Mouse (Mus musculus) liver, embryonic 16.5 days (tissue): ENCODE results near the gene Znhit1. TPM values are rescaled to one million over a fixed set of nuclear protein-coding genes. Genes with fewer than 3 reads are reported as not detected.
A peak's percentile ranks its signal among the peaks of the same experiment; 100 is the strongest.

Experiments
- ATAC-seq: fragments of 200-750 bp; cut with Nextera tagmentation; 2 replicates; pipeline ENCODE4 v1.8.0; 2017; ENCODE audit warnings: low read depth, mild to moderate bottlenecking, moderate number of reproducible peaks, moderate library complexity
- H3K27ac ChIP-seq: fragments of 300-500 bp; sonication (generic); 2 replicates; pipeline ENCODE4 v1.5.1; 2014; ENCODE audit warnings: mild to moderate bottlenecking, low read length
- H3K27me3 ChIP-seq: fragments of 300-500 bp; sonication (generic); 2 replicates; pipeline ENCODE4 v1.6.1; 2014; ENCODE audit warnings: low read depth, low read length, mixed read lengths; ENCODE audit not compliant: control insufficient read depth, insufficient read depth
- H3K36me3 ChIP-seq: fragments of 300-500 bp; sonication (generic); 2 replicates; pipeline ENCODE4 v1.6.1; 2014; ENCODE audit warnings: mild to moderate bottlenecking; ENCODE audit not compliant: control insufficient read depth, insufficient read depth
- H3K4me1 ChIP-seq: fragments of 300-500 bp; sonication (generic); 2 replicates; pipeline ENCODE4 v1.6.1; 2014; ENCODE audit warnings: low read depth, low read length, mixed read lengths; ENCODE audit not compliant: control insufficient read depth
- H3K4me2 ChIP-seq: fragments of 300-500 bp; sonication (generic); 2 replicates; pipeline ENCODE4 v1.6.1; 2014; ENCODE audit warnings: low read depth, low read length, mixed read lengths
- H3K4me3 ChIP-seq: fragments of 300-500 bp; sonication (generic); 2 replicates; pipeline ENCODE4 v1.5.1; 2014; ENCODE audit warnings: low read depth, mild to moderate bottlenecking, low read length
- H3K9ac ChIP-seq: fragments of 300-500 bp; sonication (generic); 2 replicates; pipeline ENCODE4 v1.6.1; 2014; ENCODE audit warnings: low read depth, low read length
- H3K9me3 ChIP-seq: fragments of 300-500 bp; sonication (generic); replicated peaks from 2 replicates; pipeline ENCODE4 v1.6.1; 2016; ENCODE audit warnings: low read length; ENCODE audit not compliant: control insufficient read depth
- WGBS: fragments of 180-500 bp; shearing (Covaris S2); extraction: QIAGEN DNeasy Blood & Tissue Kit; methylation state at CpG from one replicate; pipeline ENCODE4 v1.1.7; 2014; ENCODE audit not compliant: insufficient replicate concordance; 5-methylcytosine and 5-hydroxymethylcytosine counted together
- polyA plus RNA-seq: library from polyadenylated mRNA; unstranded; fragments of >200 nt; fragmentation: Nextera tagmentation; extraction: Ambion mirVana; gene quantifications from 2 replicates; pipeline ENCODE4 v1.2.1, GENCODE M21; 2015

Gene Znhit1
- polyA plus RNA-seq, 1 experiment from 2014 or later = 52.2 TPM

DNA sequence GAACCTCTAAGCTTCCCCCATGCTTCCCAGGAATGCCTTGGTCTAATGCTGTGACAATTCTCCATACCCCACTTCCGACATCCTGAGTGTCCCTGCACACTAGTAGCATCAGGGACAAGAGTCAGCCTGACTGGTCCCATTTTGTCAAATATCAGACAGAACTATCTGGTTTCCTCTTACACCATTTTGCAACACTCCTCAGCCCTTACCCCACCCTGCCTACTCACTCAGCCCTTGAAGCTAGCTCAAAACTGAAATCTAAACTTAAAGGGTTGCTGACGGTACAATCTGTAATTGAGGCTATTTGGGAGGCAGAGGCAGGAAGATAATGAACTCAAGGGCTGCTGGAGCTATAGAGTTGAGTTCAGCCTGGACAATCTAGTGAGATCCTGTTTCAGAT, 8.1 kb downstream of the Znhit1 start:
- WGBS = 55% methylated on average over 2 of the region's 2 CpGs
- Histone ChIP-seq H3K27me3 (no peaks in the 10 kb centered on the region), H3K4me2 (no peak overlapping the region), H3K4me1 (no peaks in the 10 kb centered on the region), H3K4me3 (no peak overlapping the region), H3K9ac (no peak overlapping the region), H3K36me3 (no peaks in the 10 kb centered on the region; the same call in 1 of the 2 replicates), H3K27ac (peak overlapping the region; percentile 54), H3K9me3 (no peaks in the 10 kb centered on the region)
- ATAC-seq = no peak

GRCm38 (mm10) chr5:136977769-136978168, 10.1 kb downstream of the Znhit1 start:
- Histone ChIP-seq H3K9ac (no peak overlapping the region), H3K27ac (peak overlapping the region; percentile 50), H3K4me3 (no peak overlapping the region), H3K36me3 (no peaks in the 10 kb centered on the region; the same call in 1 of the 2 replicates), H3K9me3 (no peaks in the 10 kb centered on the region), H3K4me1 (no peaks in the 10 kb centered on the region), H3K27me3 (no peaks in the 10 kb centered on the region; the same call in 1 of the 2 replicates), H3K4me2 (no peak overlapping the region)
- 18% methylated on average over 4 of the region's 4 CpGs for WGBS
- ATAC-seq = no peak

- H3K4me3 ChIP-seq = no peak overlapping the region
These were observed 14.2 kb downstream of the Znhit1 start for GRCm38 (mm10) chr5:136973670-136974069.

DNA sequence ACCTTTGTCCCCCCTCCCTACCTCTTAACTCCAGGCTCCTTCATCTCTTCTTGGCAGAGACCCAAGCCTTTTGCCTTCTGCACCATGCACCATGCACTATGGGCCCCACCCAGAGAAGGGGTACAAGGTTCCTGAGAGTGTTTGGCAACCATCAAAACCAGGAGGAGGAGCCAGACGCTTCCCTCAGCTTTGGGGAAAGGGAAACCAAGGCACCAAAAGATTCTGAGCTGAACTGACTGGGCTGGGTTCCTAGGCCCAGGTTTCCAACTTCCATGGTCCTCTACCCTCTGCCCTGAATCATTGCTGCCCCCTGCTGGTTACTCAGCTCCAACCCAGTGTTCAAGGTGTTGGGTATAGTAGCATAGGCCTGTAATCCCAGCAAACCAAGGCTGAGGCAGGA, 17.1 kb downstream of the Znhit1 start:
- WGBS = 50% methylated on average over 1 of the region's 1 CpGs
- ATAC-seq = peak; percentile 61; the same call in 1 of the 2 replicates
- H3K27ac ChIP-seq = no peak overlapping the region

More at GRCm38 (mm10) chr5:136973670-136974069, 14.2 kb downstream of the Znhit1 start:
- H3K4me2 ChIP-seq = no peak overlapping the region
- no peaks in the 10 kb centered on the region for H3K36me3 ChIP-seq
- H3K27ac ChIP-seq = no peak overlapping the region; the same call in 1 of the 2 replicates
- H3K27me3 ChIP-seq = no peaks in the 10 kb centered on the region; the same call in 1 of the 2 replicates
- no peaks in the 10 kb centered on the region for H3K9me3 ChIP-seq
- H3K9ac ChIP-seq = no peak overlapping the region
- H3K4me1 ChIP-seq = no peaks in the 10 kb centered on the region
- WGBS = 30% methylated on average over 8 of the region's 8 CpGs
- ATAC-seq = no peak

DNA sequence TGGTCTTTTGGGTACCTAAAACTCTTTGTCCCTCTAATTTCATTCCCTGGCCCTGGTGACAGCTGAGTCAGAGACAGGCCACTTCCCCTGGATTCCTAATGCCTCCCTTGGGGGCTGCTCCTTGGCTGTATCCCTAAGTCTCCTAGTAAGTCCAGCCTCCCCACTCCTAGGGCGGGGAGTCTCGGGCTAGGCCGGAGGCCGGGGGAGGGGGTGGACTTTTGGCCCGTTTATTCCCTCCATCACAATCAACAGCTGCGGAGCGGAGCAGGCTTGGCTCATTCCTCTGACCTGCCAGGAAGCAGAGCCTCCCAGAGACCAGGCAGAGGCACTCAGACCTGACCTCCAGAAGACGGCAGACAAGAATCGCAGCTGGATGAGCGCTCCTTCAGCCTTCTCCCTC, 20.2 kb downstream of the Znhit1 start:
- Histone ChIP-seq H3K27me3 (no peaks in the 10 kb centered on the region), H3K27ac (0 out of 2 replicates have a peak overlapping the region, but pooled peaks have one; percentile 7), H3K4me1 (peaks cover 46% of the 10 kb centered on the region), H3K9ac (no peak overlapping the region), H3K36me3 (peaks cover 6% of the 10 kb centered on the region), H3K4me2 (no peak overlapping the region), H3K4me3 (no peak overlapping the region), H3K9me3 (no peaks in the 10 kb centered on the region)
- ATAC-seq = no peak
- WGBS = 78% methylated on average over 10 of the region's 10 CpGs

More for the DNA sequence above, 17.1 kb downstream of the Znhit1 start:
- Histone ChIP-seq H3K36me3 (no peaks in the 10 kb centered on the region), H3K4me2 (no peak overlapping the region), H3K4me1 (peaks cover 15% of the 10 kb centered on the region), H3K27me3 (no peaks in the 10 kb centered on the region; the same call in 1 of the 2 replicates), H3K4me3 (no peak overlapping the region), H3K9ac (no peak overlapping the region), H3K9me3 (no peaks in the 10 kb centered on the region)

DNA sequence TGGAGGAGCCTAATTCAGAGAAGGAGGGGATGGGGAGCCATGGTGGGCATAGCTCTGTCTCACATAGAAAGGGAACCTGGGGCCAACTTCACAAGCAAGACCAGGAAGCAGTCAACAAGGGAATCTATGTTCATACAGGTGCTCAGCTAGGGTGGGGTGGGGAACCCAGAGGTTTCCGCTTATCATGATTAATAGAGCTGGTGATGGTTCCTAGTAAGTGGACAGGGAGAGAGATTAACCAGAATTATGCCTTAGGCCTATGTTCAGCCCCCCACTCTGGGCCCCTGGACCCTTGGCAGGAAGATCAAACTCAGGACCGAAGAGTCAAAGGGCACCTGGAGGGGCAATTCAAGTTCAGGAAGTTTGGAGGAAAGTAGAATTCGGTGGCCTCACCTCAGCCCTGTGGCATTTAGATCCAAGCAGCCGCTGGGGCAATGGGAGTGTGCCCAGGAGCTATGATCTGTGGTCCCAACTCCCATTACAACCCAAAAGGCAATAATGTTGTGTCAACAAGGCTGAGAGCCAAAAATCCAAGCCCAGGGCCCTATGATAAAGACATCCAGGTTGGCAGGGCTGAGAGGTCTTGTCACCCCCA, 20.9 kb downstream of the Znhit1 start:
- Histone ChIP-seq H3K4me2 (no peak overlapping the region), H3K9me3 (no peaks in the 10 kb centered on the region), H3K27ac (peak overlapping the region; percentile 54), H3K4me3 (no peak overlapping the region), H3K4me1 (peaks cover 46% of the 10 kb centered on the region), H3K9ac (peak overlapping the region; percentile 32; the same call in 1 of the 2 replicates), H3K27me3 (no peaks in the 10 kb centered on the region), H3K36me3 (peaks cover 6% of the 10 kb centered on the region)
- ATAC-seq = no peak
- 83% methylated on average over 4 of the region's 4 CpGs for WGBS

DNA sequence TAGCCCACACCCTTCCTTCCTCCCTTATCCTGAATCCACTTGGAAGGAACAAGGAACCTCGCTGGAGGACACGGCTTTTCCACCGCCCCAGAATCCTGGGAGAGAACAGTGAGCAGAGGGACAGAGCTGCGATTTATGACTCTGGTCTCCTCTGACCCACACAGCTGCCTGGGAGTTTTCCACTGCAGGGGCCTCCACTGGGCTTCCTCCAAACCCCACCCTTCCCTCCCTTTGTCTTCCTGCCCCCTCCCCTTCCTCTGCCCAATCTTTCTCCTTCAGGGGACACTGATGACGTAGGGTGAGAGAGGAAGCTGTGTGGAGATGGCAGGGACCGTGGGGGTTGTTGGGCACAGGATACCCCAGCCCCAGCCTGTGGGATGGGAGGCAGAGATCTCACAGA, 21.5 kb downstream of the Znhit1 start, which contains the start of gene Cldn15:
TSS of gene Cldn15 (plus strand) at position 286 of the 400 bp plus-strand sequence.
- 75% methylated on average over 6 of the region's 6 CpGs for WGBS
- peak within 1 kb of the TSS; percentile 42 for H3K9ac ChIP-seq
- H3K27ac ChIP-seq = peak within 1 kb of the TSS; percentile 83
- peak within 1 kb of the TSS; percentile 41 for H3K4me2 ChIP-seq
- peaks cover 6% of the 10 kb centered on the region for H3K36me3 ChIP-seq
- no peaks in the 10 kb centered on the region for H3K27me3 ChIP-seq
- H3K9me3 ChIP-seq = no peaks in the 10 kb centered on the region
- 0 out of 2 replicates have a peak within 1 kb of the TSS, but pooled peaks have one; percentile 7 for H3K4me3 ChIP-seq
- H3K4me1 ChIP-seq = peaks cover 48% of the 10 kb centered on the region
- no peak for ATAC-seq

DNA sequence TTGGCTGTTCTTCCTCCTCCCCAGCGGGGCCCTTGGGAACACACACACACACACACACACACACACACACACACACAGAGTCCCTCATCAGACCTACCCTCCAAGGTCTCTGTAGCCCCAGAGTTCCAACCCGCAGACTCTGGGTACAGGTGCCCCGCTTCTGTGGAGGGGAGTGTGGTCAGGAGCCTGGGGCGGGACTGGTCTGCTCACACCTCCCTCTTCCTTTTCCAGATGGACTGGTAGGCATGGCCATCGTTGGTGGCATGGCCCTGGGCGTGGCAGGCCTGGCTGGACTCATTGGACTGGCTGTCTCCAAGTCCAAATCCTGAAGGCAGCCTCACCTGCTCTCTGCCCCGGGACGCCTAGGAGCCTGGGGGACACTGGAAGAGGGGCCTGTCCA, 22.1 kb downstream of the Znhit1 start:
- peak overlapping the region; percentile 41 for H3K4me2 ChIP-seq
- no peaks in the 10 kb centered on the region for H3K27me3 ChIP-seq
- WGBS = 67% methylated on average over 7 of the region's 8 CpGs
- peak overlapping the region; percentile 42; the same call in 1 of the 2 replicates for H3K9ac ChIP-seq
- peaks cover 6% of the 10 kb centered on the region for H3K36me3 ChIP-seq
- peak overlapping the region; percentile 83 for H3K27ac ChIP-seq
- peaks cover 48% of the 10 kb centered on the region for H3K4me1 ChIP-seq
- ATAC-seq = peak; percentile 8
- no peak overlapping the region for H3K4me3 ChIP-seq
- no peaks in the 10 kb centered on the region for H3K9me3 ChIP-seq

GRCm38 (mm10) chr5:136965210-136965609, 22.6 kb downstream of the Znhit1 start:
- H3K4me2 ChIP-seq = peak overlapping the region; percentile 41
- H3K27ac ChIP-seq = peak overlapping the region; percentile 83
- no peaks in the 10 kb centered on the region for H3K27me3 ChIP-seq
- H3K4me1 ChIP-seq = peaks cover 48% of the 10 kb centered on the region
- peaks cover 6% of the 10 kb centered on the region for H3K36me3 ChIP-seq
- H3K4me3 ChIP-seq = peak overlapping the region; percentile 7; the same call in 1 of the 2 replicates
- no peaks in the 10 kb centered on the region for H3K9me3 ChIP-seq
- whole genome bisulfite sequencing = 29% methylated on average over 9 of the region's 9 CpGs
- ATAC-seq = peak; percentile 85
- peak overlapping the region; percentile 42 for H3K9ac ChIP-seq
